Mouse (Mus musculus) limb, embryonic 15.5 days (tissue): ENCODE measurements around the gene Retreg1. TPM values are rescaled to one million over a fixed set of nuclear protein-coding genes. Genes with fewer than 3 reads are reported as not detected.
A peak's percentile ranks its signal among the peaks of the same experiment; 100 is the strongest.

ENCODE experiments used
- ATAC-seq: fragments of 200-750 bp; cut with Nextera tagmentation; 2 replicates; pipeline ENCODE4 v1.8.0; 2017; ENCODE audit warnings: low read depth, moderate TSS enrichment; ENCODE audit not compliant: insufficient number of reproducible peaks, low FRiP score, low TSS enrichment
- H3K27ac ChIP-seq: fragments of 300-500 bp; sonication (generic); 2 replicates; pipeline ENCODE4 v1.5.1; 2015; ENCODE audit warnings: moderate library complexity, mild to moderate bottlenecking, inconsistent platforms
- H3K27me3 ChIP-seq: fragments of 300-500 bp; sonication (generic); 2 replicates; pipeline ENCODE4 v1.6.1; 2015; ENCODE audit warnings: inconsistent platforms
- H3K36me3 ChIP-seq: fragments of 300-500 bp; sonication (generic); 2 replicates; pipeline ENCODE4 v1.6.1; 2015; ENCODE audit warnings: inconsistent platforms
- H3K4me1 ChIP-seq: fragments of 300-500 bp; sonication (generic); 2 replicates; pipeline ENCODE4 v1.6.1; 2015; ENCODE audit warnings: inconsistent platforms
- H3K4me2 ChIP-seq: fragments of 300-500 bp; sonication (generic); 2 replicates; pipeline ENCODE4 v1.6.1; 2015; ENCODE audit warnings: mild to moderate bottlenecking, inconsistent platforms
- H3K4me3 ChIP-seq: fragments of 300-500 bp; sonication (generic); 2 replicates; pipeline ENCODE4 v1.5.1; 2015; ENCODE audit warnings: mild to moderate bottlenecking, inconsistent platforms
- H3K9ac ChIP-seq: fragments of 300-500 bp; sonication (generic); 2 replicates; pipeline ENCODE4 v1.6.1; 2015; ENCODE audit warnings: inconsistent platforms
- H3K9me3 ChIP-seq: fragments of 300-500 bp; sonication (generic); 2 replicates; pipeline ENCODE4 v1.6.1; 2016; ENCODE audit warnings: inconsistent platforms
- WGBS: fragments of 180-500 bp; shearing (Covaris S2); methylation state at CpG from one replicate; pipeline ENCODE4 v1.1.7; 2015; 5-methylcytosine and 5-hydroxymethylcytosine counted together
- polyA plus RNA-seq: library from polyadenylated mRNA; unstranded; fragments of >200 nt; fragmentation: Nextera tagmentation; extraction: Ambion mirVana; gene quantifications from 2 replicates; pipeline ENCODE4 v1.2.1, GENCODE M21; 2015

Retreg1 gene
- polyA plus RNA-seq, 1 experiment from 2014 or later: 5.1 TPM

DNA sequence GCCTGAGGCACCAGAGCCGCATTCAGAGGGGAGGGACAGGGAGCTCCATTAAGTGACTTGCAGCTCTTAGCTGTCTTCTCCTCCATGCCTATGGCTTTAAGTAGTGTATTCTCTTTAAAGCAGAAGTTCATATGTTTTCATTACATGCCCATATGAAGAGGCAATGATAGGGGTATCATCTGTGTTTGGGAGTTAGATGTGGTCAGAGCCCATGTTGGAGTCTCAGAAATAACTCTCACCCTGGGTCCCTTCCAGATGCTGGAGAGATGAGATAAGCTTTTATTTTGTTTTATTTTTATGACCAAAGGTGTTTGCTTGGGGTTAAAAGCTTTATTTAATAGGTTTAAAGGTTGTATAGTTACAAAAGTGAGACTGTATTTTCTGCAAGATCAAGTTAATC lies 67.9 kb downstream of the Retreg1 start:
- H3K9me3 ChIP-seq: no peaks in the 10 kb centered on the region
- no peak overlapping the region for H3K4me3 ChIP-seq
- ATAC-seq: no peak
- 0 out of 2 replicates have a peak, but pooled peaks cover 11% of the 10 kb centered on the region for H3K4me1 ChIP-seq
- H3K4me2 ChIP-seq: no peak overlapping the region
- H3K27me3 ChIP-seq: no peaks in the 10 kb centered on the region
- no peaks in the 10 kb centered on the region for H3K36me3 ChIP-seq
- H3K27ac ChIP-seq: no peak overlapping the region
- whole genome bisulfite sequencing: 72% methylated on average over 1 of the region's 1 CpGs
- H3K9ac ChIP-seq: no peak overlapping the region

DNA sequence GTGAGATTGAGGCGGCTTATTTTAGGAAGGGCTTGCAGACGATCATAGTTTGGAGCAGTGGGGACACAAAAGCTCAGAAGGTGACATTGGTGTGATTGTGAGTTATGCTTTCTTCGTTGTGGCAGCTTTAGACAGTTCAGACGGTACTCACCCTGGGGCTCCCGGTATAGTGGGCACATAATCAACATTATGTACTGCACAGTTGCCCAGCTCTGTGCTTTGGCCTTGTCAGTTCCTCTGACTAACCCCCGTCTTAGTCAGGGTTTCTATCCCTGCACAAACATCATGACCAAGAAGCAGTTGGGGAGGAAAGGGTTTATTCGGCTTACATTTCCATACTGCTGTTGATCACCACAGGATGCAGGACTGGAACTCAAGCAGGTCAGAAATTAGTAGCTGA lies 69.9 kb downstream of the Retreg1 start:
- H3K36me3 ChIP-seq: no peaks in the 10 kb centered on the region
- H3K4me1 ChIP-seq: 0 out of 2 replicates have a peak, but pooled peaks cover 10% of the 10 kb centered on the region
- no peak overlapping the region for H3K4me2 ChIP-seq
- 88% methylated on average over 7 of the region's 7 CpGs for WGBS
- no peaks in the 10 kb centered on the region for H3K9me3 ChIP-seq
- no peak overlapping the region for H3K4me3 ChIP-seq
- no peak overlapping the region for H3K27ac ChIP-seq
- no peak for ATAC-seq
- H3K27me3 ChIP-seq: no peaks in the 10 kb centered on the region
- no peak overlapping the region for H3K9ac ChIP-seq

DNA sequence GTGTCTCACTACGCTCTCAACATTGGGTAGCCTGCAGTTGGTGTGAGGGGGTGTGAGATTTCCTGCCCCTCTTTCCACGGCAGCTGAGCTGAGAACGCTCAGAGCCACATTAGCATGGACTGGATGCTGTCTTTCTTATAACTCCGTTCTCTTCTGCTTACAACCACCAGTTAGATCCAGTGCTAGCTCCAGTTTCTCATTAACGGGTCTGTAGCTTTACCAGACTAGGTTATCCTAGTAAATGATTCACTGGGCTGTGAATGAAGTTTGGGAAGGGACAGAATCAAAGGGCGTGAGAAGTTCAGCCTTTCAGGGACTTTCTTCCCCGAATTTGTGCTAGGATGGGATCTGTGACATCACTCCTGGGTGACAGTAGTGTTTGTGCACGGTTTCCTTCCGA lies 70.7 kb downstream of the Retreg1 start:
- Histone ChIP-seq H3K4me1 (0 out of 2 replicates have a peak, but pooled peaks cover 10% of the 10 kb centered on the region), H3K27ac (no peak overlapping the region), H3K4me2 (no peak overlapping the region), H3K9me3 (no peaks in the 10 kb centered on the region), H3K36me3 (no peaks in the 10 kb centered on the region), H3K27me3 (no peaks in the 10 kb centered on the region), H3K9ac (no peak overlapping the region), H3K4me3 (no peak overlapping the region)
- ATAC-seq: no peak
- 80% methylated on average over 9 of the region's 9 CpGs for WGBS

DNA sequence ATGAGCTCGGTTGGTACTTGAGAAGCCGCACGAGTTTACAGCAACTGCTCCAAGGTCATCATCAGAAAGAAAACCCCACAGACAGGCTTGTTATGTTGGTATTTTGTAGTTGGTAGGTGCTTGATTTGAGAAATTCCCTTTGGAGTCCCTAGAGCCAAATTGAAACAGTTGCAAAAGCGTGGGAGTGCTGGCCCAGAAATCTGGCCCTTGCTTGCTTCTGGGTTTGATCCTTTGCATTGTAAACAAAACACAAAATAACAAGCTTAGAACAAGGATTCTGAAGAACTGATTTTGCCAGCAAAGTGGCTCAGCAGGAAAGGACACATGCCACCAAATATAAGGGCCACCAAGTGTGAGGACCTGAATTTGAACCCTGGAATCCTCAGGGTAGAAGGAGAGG lies 71.2 kb downstream of the Retreg1 start:
- Histone ChIP-seq H3K4me2 (no peak overlapping the region), H3K4me1 (0 out of 2 replicates have a peak, but pooled peaks cover 10% of the 10 kb centered on the region), H3K36me3 (no peaks in the 10 kb centered on the region), H3K27ac (no peak overlapping the region), H3K9me3 (no peaks in the 10 kb centered on the region), H3K4me3 (no peak overlapping the region), H3K27me3 (no peaks in the 10 kb centered on the region), H3K9ac (no peak overlapping the region)
- WGBS: 88% methylated on average over 4 of the region's 4 CpGs
- ATAC-seq: no peak

DNA sequence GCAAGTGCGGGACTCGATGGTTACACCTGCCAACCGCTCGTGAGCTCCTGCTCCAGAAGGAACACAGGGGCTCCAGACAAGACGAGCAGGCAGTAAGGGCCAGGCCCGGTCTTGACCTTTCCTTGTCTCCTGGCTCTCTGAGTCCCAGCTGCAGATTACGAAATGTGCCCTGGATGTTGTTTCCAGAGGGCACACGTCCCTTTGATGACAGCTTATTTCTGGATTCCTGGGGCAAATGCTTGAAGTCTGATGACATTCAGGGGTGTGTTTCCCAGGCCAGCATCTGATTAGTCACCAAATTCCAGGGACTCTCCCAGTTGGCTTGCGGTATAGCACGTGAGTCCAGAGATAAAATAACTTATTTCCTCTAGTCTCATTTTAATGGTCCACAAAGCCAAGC lies 72.0 kb downstream of the Retreg1 start:
- Histone ChIP-seq H3K4me2 (no peak overlapping the region), H3K27me3 (no peaks in the 10 kb centered on the region), H3K9me3 (no peaks in the 10 kb centered on the region), H3K4me3 (no peak overlapping the region), H3K9ac (no peak overlapping the region), H3K27ac (no peak overlapping the region), H3K4me1 (0 out of 2 replicates have a peak, but pooled peaks cover 10% of the 10 kb centered on the region), H3K36me3 (no peaks in the 10 kb centered on the region)
- ATAC-seq: no peak
- 49% methylated on average over 10 of the region's 10 CpGs for WGBS

DNA sequence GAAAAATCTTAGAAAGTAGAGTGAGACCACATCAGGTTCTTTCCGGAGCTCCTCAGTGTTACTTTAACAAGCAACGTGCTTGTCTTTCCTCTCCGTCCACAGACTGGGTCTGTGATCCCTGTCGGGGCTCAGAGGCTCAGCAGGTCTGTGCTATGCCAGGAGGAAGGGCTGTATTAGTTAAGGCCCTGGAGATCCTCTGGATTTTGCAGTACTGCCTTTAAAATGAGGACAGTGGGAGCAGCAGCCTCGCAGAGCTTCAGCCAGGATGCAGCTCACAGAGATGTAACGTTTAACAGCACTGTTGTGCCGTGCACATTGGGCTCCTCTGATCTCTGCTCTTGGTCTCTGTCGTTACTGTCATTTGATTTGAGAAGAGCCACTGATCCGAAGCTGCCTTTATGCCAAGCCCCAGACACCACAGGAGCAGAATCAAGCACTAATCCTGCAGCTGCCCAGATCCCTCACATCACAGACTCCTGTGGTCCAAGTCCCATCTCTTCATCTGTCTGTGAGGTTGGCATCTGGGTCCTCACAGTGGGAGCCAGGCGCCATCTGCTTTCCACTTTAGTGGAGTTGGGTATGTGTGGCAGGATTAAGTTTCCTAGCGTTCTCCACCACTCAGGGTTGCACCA lies 72.7 kb downstream of the Retreg1 start:
- no peaks in the 10 kb centered on the region for H3K9me3 ChIP-seq
- no peak overlapping the region for H3K4me3 ChIP-seq
- H3K27me3 ChIP-seq: no peaks in the 10 kb centered on the region
- 59% methylated on average over 11 of the region's 11 CpGs for WGBS
- 0 out of 2 replicates have a peak, but pooled peaks cover 10% of the 10 kb centered on the region for H3K4me1 ChIP-seq
- H3K36me3 ChIP-seq: no peaks in the 10 kb centered on the region
- no peak overlapping the region for H3K9ac ChIP-seq
- no peak overlapping the region for H3K4me2 ChIP-seq
- no peak overlapping the region for H3K27ac ChIP-seq
- 0 out of 2 replicates have a peak, but pooled peaks have one; percentile 40 for ATAC-seq

DNA sequence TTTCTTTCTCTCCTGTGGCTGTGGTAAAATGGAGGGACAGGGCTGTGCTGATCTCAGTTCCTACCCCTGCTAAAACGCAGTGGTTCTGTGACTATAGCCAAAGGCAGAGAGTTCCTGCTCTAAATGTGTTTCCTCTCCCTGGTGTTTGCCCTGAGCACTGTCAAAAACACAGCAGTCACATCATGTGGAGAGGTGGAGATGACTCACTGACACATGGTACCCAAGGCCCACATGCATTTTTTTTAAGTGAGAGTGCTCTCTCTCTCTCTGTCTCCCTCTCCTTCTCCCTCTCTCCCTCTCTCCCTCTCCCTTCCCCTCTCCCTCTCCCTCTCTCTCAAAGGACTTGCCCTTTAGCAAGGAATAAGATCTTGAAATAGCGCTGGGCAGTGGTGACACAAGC lies 73.3 kb downstream of the Retreg1 start:
- Histone ChIP-seq H3K4me2 (no peak overlapping the region), H3K4me1 (0 out of 2 replicates have a peak, but pooled peaks cover 10% of the 10 kb centered on the region), H3K27me3 (no peaks in the 10 kb centered on the region), H3K4me3 (no peak overlapping the region), H3K9ac (no peak overlapping the region), H3K9me3 (no peaks in the 10 kb centered on the region), H3K36me3 (no peaks in the 10 kb centered on the region), H3K27ac (no peak overlapping the region)
- ATAC-seq: no peak
- WGBS: 51% methylated on average over 2 of the region's 2 CpGs

DNA sequence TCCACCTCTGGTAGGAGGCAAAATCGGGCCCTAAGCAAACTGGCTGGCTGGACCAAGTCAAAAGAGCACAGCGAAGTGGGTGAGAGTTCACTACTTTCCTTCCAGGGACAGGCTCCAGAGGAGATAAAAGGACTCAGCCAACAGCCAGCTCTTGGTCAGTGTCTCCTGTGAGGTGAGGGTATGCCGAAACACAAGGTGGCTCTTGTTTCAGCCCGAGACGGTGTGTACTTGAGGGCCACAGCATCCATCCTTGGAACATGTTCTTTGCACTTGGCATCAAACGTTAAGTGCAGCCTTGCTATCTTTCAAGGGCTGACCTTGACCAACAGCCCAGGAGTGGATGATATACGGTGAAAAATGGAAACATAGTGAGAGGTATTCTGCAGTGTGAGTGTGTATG lies 75.7 kb downstream of the Retreg1 start:
- H3K4me1 ChIP-seq: 0 out of 2 replicates have a peak, but pooled peaks cover 10% of the 10 kb centered on the region
- no peaks in the 10 kb centered on the region for H3K27me3 ChIP-seq
- no peak overlapping the region for H3K9ac ChIP-seq
- no peak for ATAC-seq
- H3K4me2 ChIP-seq: no peak overlapping the region
- WGBS: 93% methylated on average over 7 of the region's 7 CpGs
- no peaks in the 10 kb centered on the region for H3K9me3 ChIP-seq
- H3K27ac ChIP-seq: no peak overlapping the region
- H3K36me3 ChIP-seq: no peaks in the 10 kb centered on the region
- no peak overlapping the region for H3K4me3 ChIP-seq

DNA sequence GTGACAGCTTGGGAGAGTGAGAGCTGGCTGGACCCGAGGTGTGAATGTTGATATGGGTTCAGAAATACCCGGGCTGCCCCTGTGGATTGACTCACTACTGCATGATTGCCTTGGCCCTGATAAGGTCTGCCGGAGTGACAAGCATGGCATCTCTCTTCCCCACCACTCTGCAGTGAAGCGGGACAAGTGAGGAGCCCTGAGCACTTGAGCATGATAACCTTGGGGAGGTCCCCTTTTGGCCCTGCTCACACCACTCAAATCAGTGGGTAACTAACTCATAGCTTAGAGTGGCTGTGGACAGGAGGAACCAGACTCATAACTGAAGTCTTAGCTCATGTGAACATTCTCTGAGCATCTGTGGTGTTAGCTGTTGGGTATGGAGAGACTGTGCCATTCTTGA lies 77.0 kb downstream of the Retreg1 start:
- 82% methylated on average over 4 of the region's 4 CpGs for WGBS
- H3K27ac ChIP-seq: no peak overlapping the region
- H3K9me3 ChIP-seq: no peaks in the 10 kb centered on the region
- H3K36me3 ChIP-seq: no peaks in the 10 kb centered on the region
- H3K4me2 ChIP-seq: no peak overlapping the region
- no peak for ATAC-seq
- no peak overlapping the region for H3K4me3 ChIP-seq
- H3K9ac ChIP-seq: no peak overlapping the region
- 0 out of 2 replicates have a peak, but pooled peaks cover 9% of the 10 kb centered on the region for H3K4me1 ChIP-seq
- H3K27me3 ChIP-seq: no peaks in the 10 kb centered on the region

DNA sequence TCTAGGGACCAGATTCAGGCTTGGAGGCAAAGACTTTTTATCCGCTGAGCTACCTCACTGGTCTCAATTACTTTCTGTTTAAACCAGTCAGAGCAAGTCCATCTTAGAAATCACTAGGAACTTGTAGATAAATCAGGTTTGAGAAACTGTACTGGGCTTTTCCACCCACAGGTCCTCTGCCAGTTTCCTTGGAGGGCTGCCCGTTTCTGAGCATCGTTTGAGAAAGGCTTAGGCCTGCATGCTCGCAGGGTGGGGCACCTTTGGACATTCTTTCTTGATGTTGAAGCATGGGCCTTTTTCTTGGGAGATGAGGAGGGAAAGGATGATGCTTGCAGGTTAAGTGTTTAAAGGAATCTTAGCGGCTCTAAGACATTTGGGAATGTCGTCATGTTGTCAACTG lies 77.9 kb downstream of the Retreg1 start:
- WGBS: 82% methylated on average over 6 of the region's 6 CpGs
- H3K27ac ChIP-seq: no peak overlapping the region
- no peak for ATAC-seq
- no peak overlapping the region for H3K4me3 ChIP-seq
- H3K27me3 ChIP-seq: no peaks in the 10 kb centered on the region
- H3K4me1 ChIP-seq: 0 out of 2 replicates have a peak, but pooled peaks cover 1% of the 10 kb centered on the region
- no peak overlapping the region for H3K4me2 ChIP-seq
- H3K9ac ChIP-seq: no peak overlapping the region
- H3K9me3 ChIP-seq: no peaks in the 10 kb centered on the region
- no peaks in the 10 kb centered on the region for H3K36me3 ChIP-seq

DNA sequence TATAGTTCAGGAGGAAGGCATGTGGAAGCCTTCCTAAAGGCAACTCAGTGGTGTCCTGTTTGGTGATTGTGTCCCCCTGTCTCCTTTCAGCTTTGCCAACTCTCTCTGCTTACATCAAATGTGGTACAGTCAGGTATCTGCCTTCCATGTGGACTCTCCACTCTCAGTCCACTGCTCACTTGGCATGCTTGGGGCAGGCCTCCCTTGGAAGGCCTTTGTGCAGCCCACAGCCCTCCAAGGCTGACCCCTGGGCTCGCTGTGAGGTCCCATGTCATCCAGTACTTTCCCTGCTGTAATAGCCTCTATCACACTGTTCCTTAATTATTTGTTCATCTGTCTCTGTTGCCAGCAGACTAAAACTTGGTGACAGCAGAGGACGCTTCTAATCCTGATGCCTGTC lies 79.0 kb downstream of the Retreg1 start:
- no peak for ATAC-seq
- H3K27me3 ChIP-seq: no peaks in the 10 kb centered on the region
- no peak overlapping the region for H3K9ac ChIP-seq
- H3K36me3 ChIP-seq: no peaks in the 10 kb centered on the region
- no peak overlapping the region for H3K4me3 ChIP-seq
- 69% methylated on average over 2 of the region's 2 CpGs for WGBS
- H3K4me2 ChIP-seq: no peak overlapping the region
- H3K27ac ChIP-seq: no peak overlapping the region
- no peaks in the 10 kb centered on the region for H3K9me3 ChIP-seq
- H3K4me1 ChIP-seq: no peaks in the 10 kb centered on the region

DNA sequence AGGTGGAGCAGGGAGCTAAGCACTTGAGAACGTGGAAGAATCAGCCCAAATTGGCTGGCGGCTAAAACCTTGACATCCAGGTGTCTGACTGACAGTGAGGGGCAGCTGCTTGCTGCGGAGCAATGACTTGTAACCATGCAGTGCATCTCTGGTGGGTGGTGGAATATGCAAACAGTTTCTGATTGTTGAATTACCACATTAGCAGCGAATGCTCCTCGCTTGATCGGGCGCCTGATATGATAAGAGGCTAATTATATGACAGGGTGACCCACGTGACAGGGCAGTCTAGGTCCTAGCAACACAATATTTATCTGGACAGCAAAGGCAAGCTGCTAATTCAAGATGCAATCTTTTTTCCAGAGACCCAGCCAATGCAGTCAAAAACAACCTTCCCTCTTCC lies 80.9 kb downstream of the Retreg1 start:
- Histone ChIP-seq H3K4me2 (no peak overlapping the region), H3K4me3 (no peak overlapping the region), H3K27me3 (no peaks in the 10 kb centered on the region), H3K4me1 (no peaks in the 10 kb centered on the region), H3K9ac (no peak overlapping the region), H3K27ac (no peak overlapping the region), H3K36me3 (no peaks in the 10 kb centered on the region), H3K9me3 (no peaks in the 10 kb centered on the region)
- 79% methylated on average over 8 of the region's 8 CpGs for WGBS
- ATAC-seq: no peak

DNA sequence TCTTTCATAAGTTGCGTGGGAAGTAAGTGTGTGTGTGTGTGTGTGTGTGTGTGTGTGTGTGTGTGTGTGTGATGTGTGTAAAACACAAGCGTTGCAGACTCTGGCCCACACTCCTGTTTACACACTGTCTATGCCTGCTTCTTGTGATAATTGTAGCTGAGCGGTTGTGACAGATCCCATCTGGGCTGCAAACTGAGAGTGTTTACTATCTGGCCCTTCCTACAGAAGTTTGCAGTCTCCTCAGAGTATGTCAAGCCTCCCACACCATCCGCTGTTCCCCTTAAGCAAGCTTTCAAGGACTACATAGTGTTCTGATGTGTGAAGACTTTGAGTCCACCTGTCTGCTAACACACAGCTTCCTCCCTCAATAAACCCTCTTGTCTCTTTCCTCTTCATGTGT lies 83.2 kb downstream of the Retreg1 start:
- no peaks in the 10 kb centered on the region for H3K9me3 ChIP-seq
- no peak overlapping the region for H3K9ac ChIP-seq
- no peak overlapping the region for H3K4me3 ChIP-seq
- no peaks in the 10 kb centered on the region for H3K27me3 ChIP-seq
- H3K27ac ChIP-seq: no peak overlapping the region
- no peak for ATAC-seq
- H3K4me2 ChIP-seq: no peak overlapping the region
- H3K36me3 ChIP-seq: no peaks in the 10 kb centered on the region
- WGBS: 83% methylated on average over 4 of the region's 4 CpGs
- no peaks in the 10 kb centered on the region for H3K4me1 ChIP-seq
